Mouse (Mus musculus) bone marrow, adult 2 months (tissue): ENCODE data around the gene Fam129b. TPM values are rescaled to one million over a fixed set of nuclear protein-coding genes. Genes with fewer than 3 reads are reported as not detected.

Experiments
- H3K27ac ChIP-seq: fragments of 200-500 bp; 2 replicates; pipeline ENCODE4 v1.5.1; 2012; ENCODE audit warnings: low read depth, mild to moderate bottlenecking, control low read depth, inconsistent platforms, low read length; ENCODE audit not compliant: control insufficient read depth, poor library complexity, insufficient read depth
- H3K4me1 ChIP-seq: fragments of 200-500 bp; 2 replicates; pipeline ENCODE4 v1.6.1; 2011; ENCODE audit warnings: low read length; ENCODE audit not compliant: control insufficient read depth, insufficient read depth
- H3K4me3 ChIP-seq: fragments of 200-500 bp; replicated peaks from 2 replicates; pipeline ENCODE3; 2011; ENCODE audit warnings: mild to moderate bottlenecking, low read depth, low read length, control low read depth; ENCODE audit not compliant: control insufficient read depth
- CTCF ChIP-seq: fragments of 200-500 bp; IDR thresholded peaks from 2 replicates; pipeline ENCODE4 v1.5.1; 2011; ENCODE audit warnings: low read length, control low read depth; ENCODE audit not compliant: control insufficient read depth, insufficient read depth
- POLR2A ChIP-seq: fragments of 200-500 bp; IDR thresholded peaks from 2 replicates; pipeline ENCODE4 v1.6.1; 2011; ENCODE audit warnings: low read depth, mild to moderate bottlenecking, control low read depth, low read length, borderline replicate concordance; ENCODE audit not compliant: control insufficient read depth
- WGBS: fragments of 180-500 bp; shearing (Covaris S2); methylation state at CpG from one replicate; pipeline ENCODE4 v1.1.7; 2018; 5-methylcytosine and 5-hydroxymethylcytosine counted together
- polyA plus RNA-seq: library from polyadenylated mRNA; stranded (reverse); fragments of >200 nt; gene quantifications from 2 replicates; pipeline ENCODE4 v1.2.4, GENCODE M21; 2011; ENCODE audit warnings: low replicate concordance; ENCODE audit not compliant: missing spikeins, insufficient read depth, insufficient read length

Gene Fam129b
- polyA plus RNA-seq, 1 experiment = 9.9 TPM

- Histone ChIP-seq H3K4me1 (no peaks in the 10 kb centered on the region), H3K4me3 (no peak overlapping the region), H3K27ac (no peak overlapping the region)
- TF ChIP-seq CTCF = no peak
- no peak for TF ChIP-seq POLR2A
- 89% methylated on average over 9 of the region's 9 CpGs for WGBS
Observed at GRCm38 (mm10) chr2:32918391-32918790, 42.5 kb downstream of the Fam129b start.

- no peak overlapping the region for H3K4me3 ChIP-seq
- no peaks in the 10 kb centered on the region for H3K4me1 ChIP-seq
- TF ChIP-seq CTCF (no peak), POLR2A (no peak)
- 83% methylated on average over 7 of the region's 7 CpGs for WGBS
- H3K27ac ChIP-seq = no peak overlapping the region
Observed at GRCm38 (mm10) chr2:32921235-32921634, 45.3 kb downstream of the Fam129b start.

- H3K4me1 ChIP-seq = no peaks in the 10 kb centered on the region
- no peak for TF ChIP-seq POLR2A
- no peak for TF ChIP-seq CTCF
- no peak overlapping the region for H3K4me3 ChIP-seq
- no peak overlapping the region for H3K27ac ChIP-seq
- 88% methylated on average over 15 of the region's 15 CpGs for WGBS
Observed at GRCm38 (mm10) chr2:32921801-32922380, 46.0 kb downstream of the Fam129b start.

DNA sequence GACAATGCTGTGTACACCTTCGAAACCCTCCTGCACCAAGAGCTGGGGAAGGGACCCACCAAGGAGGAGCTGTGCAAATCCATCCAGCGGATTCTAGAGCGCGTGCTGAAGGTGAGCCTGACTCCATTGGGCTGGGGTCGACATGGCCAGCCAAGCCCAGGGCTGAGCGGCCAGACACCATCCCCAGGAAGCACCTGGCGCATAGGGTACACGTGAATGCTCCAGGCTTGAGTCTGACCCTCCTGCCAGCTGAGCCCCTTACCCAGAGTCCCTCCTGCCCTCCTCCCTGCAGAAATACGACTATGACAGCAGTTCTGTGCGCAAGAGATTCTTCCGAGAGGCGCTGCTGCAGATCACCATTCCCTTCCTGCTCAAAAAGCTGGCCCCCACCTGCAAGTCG lies 46.6 kb downstream of the Fam129b start:
- no peaks in the 10 kb centered on the region for H3K4me1 ChIP-seq
- H3K4me3 ChIP-seq = no peak overlapping the region
- TF ChIP-seq POLR2A = no peak
- TF ChIP-seq CTCF = no peak
- 86% methylated on average over 13 of the region's 13 CpGs for WGBS
- H3K27ac ChIP-seq = no peak overlapping the region

GRCm38 (mm10) chr2:32923551-32924250 lies 47.8 kb downstream of the Fam129b start:
- Histone ChIP-seq H3K27ac (no peak overlapping the region), H3K4me1 (no peaks in the 10 kb centered on the region), H3K4me3 (no peak overlapping the region)
- TF ChIP-seq CTCF (no peak), POLR2A (no peak)
- 88% methylated on average over 24 of the region's 24 CpGs for WGBS

DNA sequence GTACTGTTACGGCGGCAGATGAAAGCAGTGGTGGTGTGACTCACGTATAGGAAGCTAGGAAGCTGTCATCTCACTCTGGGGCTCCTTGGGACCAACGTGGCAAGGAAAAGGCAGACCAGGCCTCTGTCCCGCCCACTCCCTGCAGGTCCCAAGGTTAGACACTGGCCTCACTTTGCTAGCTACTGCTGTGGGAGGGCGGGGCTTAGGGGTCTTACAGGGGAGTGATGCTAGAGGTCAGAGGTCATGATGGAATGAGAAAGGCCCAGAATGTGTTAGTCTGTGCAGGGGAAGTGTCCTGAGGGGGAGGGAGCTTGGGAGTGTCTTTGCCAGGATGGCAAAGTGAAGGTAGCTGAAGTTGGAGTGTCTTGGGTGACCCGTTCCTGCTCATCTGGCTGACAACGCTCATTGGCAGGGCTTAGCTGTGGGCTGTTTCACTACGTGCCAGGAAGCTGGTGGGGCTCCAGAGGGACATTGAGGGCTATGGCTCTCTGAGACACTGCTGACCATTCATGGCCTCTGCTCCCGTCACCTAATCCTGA lies 48.5 kb downstream of the Fam129b start:
- no peak for TF ChIP-seq POLR2A
- no peak for TF ChIP-seq CTCF
- Histone ChIP-seq H3K4me3 (no peak overlapping the region), H3K4me1 (no peaks in the 10 kb centered on the region), H3K27ac (no peak overlapping the region)
- WGBS = 80% methylated on average over 10 of the region's 10 CpGs

GRCm38 (mm10) chr2:32926330-32927075 lies 50.6 kb downstream of the Fam129b start:
- Histone ChIP-seq H3K27ac (no peak overlapping the region), H3K4me3 (no peak overlapping the region), H3K4me1 (no peaks in the 10 kb centered on the region)
- WGBS = 84% methylated on average over 12 of the region's 12 CpGs
- no peak for TF ChIP-seq CTCF
- no peak for TF ChIP-seq POLR2A

DNA sequence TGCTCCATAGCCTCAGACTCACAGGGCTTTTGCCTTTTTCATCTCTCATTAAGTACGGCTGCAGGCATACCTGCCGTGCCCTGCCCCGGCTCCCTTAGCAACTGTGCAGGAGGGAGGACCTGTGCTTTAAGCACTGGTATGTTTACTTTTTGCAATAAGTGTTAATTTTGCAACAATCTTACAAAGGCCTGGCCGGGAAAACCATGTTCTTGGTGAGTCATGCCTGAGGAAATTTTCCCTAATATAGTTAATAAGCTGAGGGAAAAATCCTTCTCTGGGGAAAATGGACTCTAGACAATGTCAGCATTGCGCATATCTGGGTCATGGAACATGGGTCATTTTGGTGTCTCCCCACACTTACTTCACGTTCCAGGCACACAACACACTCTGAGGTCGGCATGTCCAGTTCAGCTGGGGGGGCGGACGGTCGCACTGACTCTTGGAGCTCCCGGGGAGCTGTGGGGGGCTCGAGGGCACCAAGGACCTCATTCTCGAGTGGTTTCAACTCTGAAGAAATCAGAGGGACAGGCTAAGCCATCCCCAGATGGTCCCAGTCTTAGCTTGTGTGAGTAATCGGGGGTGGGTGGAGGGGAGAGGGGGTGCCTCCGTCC lies 51.8 kb downstream of the Fam129b start:
- Histone ChIP-seq H3K4me3 (no peak overlapping the region), H3K4me1 (no peaks in the 10 kb centered on the region), H3K27ac (no peak overlapping the region)
- TF ChIP-seq POLR2A = no peak
- no peak for TF ChIP-seq CTCF
- WGBS = 78% methylated on average over 15 of the region's 15 CpGs
